Mouse (Mus musculus): Measurements from ENCODE around the gene Pnliprp1.

The Pnliprp1 gene

DNA sequence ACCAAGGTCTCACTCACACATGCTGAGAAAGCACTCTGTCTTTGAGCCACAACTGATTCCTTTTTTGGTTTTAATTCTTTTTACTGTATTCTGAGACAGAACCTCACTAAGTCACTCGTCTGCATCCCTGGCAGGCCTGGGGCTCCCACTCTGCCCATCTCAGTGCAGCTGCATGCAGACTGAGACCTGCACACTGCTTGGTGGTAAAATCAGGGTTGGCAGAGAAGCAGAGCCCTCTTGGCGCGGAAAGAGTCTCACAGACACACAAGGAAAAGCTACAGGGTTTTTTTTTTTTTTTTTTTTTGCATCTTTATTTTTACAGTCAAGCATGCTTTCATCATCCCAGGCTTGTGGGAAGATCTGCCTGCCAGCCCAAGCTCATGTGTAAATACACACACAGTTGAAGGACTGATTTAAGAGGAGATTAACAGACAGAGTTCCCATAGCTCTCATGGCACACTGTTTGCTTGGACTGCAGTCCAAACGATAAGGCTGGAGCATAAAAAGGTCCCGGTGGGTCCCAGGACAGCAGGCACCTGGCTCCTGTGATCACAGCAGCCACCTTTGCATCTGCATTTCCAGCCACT, at the start of gene Pnliprp1:
Pnliprp1 (plus strand) TSS at position 443 of the 587 bp plus-strand sequence.
- DNase-seq (ENCODE audit: low spot score) = no peak

- DNase-seq (ENCODE audit: low spot score) = no peak
Observed at GRCm38 (mm10) chr19:58688933-58689332, 39.8 kb upstream of the Pnliprp1 start.

DNA sequence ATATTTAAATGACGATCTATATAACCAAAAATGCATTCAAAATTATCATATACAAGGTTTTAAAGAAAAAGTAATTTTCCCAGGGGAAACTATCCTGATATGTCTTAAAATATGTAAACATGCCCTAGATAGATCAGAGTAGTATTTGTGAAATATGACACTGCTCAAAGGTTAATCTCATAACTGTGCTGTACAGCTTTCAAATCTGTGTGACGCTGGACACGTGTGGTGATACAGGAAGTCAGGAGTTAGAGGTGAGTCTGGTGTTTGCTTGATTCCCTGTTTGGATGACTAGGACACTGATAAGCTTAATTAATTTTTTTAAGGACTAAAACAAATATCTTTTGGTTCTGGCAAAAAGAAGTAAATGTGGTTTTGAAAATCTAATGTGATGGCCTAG, 33.4 kb upstream of the Pnliprp1 start:
- no peak for DNase-seq (ENCODE audit: low spot score)

- DNase-seq (ENCODE audit: low spot score) = no peak
Observed at GRCm38 (mm10) chr19:58696235-58696634, 32.5 kb upstream of the Pnliprp1 start.

- no peak for DNase-seq (ENCODE audit: low spot score)
Observed at GRCm38 (mm10) chr19:58704556-58704955, 24.1 kb upstream of the Pnliprp1 start.

DNA sequence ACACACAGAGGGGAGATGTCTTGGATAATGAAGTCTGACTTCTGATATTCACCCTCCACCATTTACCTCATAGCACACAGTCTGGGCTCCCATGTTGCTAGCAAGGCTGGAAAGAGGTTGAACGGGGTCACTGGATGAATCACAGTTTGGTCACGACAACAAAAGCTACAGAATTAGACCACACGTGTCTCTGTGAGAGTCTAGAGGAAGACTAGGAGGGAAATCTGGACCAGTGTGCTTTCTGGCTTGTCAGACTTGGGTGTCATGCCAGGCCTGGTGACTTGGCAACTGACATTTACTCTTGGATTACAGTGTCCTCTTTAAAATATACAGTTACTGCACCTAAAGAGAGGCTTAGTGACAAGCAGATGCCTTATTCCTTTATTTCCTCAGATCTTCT, 20.1 kb upstream of the Pnliprp1 start:
- no peak for DNase-seq (ENCODE audit: low spot score)

DNA sequence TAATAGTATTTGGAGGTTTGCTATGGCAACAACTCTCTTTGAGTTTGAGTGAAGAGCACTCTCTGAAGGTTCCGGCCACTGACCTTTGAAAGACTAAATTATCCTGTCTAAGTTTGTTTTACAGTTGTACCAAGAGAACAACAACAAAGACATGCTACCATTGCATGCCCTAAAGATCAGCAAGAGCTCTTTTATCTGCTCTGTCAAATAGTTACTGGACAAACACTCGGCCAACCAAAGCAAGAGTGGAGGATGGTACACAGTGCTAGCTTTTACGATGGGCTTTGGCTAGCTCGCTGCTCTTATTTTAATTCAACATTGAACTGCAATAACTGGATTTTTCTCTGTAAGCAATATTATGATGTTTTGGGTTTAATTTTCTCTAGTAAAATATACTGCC, 10.8 kb upstream of the Pnliprp1 start:
- DNase-seq (ENCODE audit: low spot score) = no peak

- DNase-seq (ENCODE audit: low spot score) = no peak
Observed at GRCm38 (mm10) chr19:58720439-58720838, 8.2 kb upstream of the Pnliprp1 start.

GRCm38 (mm10) chr19:58726551-58726950, 2.1 kb upstream of the Pnliprp1 start:
- DNase-seq (ENCODE audit: low spot score) = no peak

GRCm38 (mm10) chr19:58727756-58728155, 931 bp upstream of the Pnliprp1 start:
- no peak for DNase-seq (ENCODE audit: low spot score)

DNA sequence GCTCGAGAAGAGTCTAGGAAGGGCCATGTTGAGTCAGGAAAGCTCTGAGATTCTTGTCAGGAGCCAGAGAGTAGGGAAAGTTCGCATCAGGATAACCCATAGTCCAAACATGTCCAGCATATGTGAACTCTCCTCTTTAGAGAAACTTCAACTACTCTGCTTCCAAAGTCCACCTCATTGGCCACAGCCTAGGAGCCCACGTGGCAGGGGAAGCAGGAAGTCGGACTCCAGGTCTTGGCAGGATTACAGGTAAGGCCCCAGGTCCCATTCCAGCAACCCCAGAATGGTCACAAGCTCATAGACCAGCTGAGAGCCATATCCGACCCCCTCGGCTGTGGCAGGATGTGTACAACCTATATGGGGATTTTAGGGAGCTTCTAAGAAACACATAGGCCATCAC, 4.5 kb downstream of the Pnliprp1 start:
- DNase-seq (ENCODE audit: low spot score) = no peak

DNA sequence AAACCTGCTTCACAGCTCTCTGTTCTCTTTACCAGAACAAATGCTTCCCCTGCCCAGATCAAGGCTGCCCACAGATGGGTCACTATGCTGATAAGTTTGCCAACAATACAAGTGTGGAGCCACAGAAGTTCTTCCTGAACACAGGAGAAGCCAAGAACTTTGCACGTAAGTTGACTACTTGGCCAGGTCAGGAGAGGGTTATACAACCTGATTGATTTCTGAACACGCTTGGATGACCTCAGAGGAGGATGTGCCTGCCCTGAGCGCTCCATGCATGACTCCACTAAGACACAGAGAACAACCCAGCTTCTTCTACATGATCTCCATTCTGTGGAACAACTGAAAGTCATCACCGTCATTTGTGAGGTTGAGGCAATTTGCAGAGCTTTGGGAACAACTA, 9.4 kb downstream of the Pnliprp1 start:
- DNase-seq (ENCODE audit: low spot score) = no peak

DNA sequence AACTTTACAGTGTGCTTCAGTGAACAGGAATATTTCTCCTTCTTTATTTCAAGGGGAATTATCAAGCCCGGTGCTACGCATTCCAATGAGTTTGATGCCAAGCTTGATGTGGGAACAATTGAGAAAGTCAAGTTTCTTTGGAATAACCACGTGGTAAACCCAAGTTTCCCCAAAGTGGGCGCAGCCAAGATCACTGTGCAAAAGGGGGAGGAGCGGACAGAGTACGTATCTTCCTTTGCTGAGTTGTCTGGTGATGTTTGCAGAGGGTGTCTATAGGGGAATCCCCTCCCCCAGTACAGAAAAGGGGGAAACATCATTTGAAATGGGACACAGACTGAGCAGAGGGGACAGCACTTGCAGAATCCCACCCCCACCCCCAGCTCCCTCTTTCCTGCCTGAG, 12.3 kb downstream of the Pnliprp1 start:
- no peak for DNase-seq (ENCODE audit: low spot score)

- no peak for DNase-seq (ENCODE audit: low spot score)
Observed at GRCm38 (mm10) chr19:58742711-58743110, 14.0 kb downstream of the Pnliprp1 start.

DNA sequence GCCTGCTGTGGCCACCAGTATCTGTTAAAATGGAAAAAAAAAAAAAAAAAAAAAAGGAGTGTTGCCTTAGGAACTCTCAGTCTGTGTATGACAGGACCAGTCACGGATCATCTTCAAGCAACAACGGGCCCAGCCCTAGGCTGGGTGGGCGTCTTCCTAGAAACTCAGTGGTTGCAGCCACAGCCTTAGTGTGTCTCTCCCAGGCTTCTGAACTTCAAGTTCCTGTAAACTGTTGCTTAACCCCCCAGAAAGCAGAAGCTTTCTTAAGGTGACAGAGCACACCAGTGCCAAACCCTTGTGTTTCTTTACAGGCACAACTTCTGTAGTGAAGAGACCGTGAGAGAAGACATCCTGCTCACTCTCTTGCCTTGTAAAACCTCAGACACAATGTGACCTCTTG, 15.0 kb downstream of the Pnliprp1 start:
- no peak for DNase-seq (ENCODE audit: low spot score)

- DNase-seq (ENCODE audit: low spot score) = no peak
Observed at GRCm38 (mm10) chr19:58747498-58748000, 18.9 kb downstream of the Pnliprp1 start.

DNA sequence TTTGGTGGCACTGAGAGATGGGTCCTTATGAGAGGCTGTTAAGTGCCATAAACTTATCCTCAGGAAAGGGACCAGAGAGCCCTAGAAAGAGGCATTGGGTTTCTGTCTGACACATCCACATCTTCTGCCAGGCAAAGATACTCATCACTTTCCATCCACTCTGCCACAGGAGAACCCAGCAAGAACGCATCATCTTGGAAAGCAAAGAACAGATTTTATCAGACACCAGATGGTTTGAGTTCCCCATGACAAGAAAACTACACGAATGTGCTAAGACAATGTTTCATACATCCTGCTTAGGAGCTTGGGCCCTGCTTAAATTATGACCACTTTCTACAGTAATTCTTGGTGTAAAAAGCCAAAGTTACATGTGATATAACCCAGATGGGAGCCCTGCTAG, 22.1 kb downstream of the Pnliprp1 start:
- DNase-seq (ENCODE audit: low spot score) = no peak

DNA sequence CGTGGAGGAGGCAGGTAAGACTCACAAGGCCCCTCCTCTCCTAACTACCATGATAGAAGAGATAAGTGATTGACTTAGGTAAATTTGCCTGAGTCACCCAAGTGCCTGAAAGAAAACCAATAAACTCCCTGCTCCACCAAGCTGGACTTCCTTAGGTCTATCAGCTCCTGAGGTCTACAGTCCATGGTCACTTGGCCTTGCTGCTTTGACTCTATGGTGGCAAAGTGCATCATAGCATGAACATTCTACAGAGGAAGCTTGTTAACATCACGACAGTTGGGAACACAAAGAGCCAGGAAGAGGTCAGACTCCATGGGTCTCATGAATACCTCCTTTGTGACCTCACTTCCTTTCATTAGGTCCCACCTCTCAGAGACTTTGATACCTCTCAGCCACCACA, 22.8 kb downstream of the Pnliprp1 start:
- no peak for DNase-seq (ENCODE audit: low spot score)

- DNase-seq (ENCODE audit: low spot score) = no peak
Observed at GRCm38 (mm10) chr19:58758871-58759270, 30.2 kb downstream of the Pnliprp1 start.

DNA sequence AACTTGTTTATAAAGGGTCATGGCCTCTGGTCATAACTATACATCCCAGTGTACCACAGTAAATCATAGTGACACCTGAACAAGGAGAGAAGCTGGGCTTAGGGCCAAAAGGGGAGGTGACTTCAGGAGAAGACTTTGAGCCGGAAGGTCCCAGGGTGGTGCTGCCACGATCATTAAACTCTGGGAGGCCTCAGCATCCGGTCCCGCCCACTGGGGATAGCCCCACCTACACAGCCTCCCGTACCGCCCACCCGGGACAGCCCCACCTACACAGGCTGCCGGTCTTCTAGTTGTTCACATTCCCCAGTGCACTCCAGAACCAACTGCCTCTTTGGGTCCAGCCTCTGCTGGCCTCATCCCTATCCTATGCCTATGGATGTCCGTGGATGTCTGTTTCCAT, 30.7 kb downstream of the Pnliprp1 start, which contains the start of gene Pnliprp2:
Pnliprp2 (plus strand) TSS at position 297 of the 400 bp plus-strand sequence.
- no peak for DNase-seq (ENCODE audit: low spot score)

DNA sequence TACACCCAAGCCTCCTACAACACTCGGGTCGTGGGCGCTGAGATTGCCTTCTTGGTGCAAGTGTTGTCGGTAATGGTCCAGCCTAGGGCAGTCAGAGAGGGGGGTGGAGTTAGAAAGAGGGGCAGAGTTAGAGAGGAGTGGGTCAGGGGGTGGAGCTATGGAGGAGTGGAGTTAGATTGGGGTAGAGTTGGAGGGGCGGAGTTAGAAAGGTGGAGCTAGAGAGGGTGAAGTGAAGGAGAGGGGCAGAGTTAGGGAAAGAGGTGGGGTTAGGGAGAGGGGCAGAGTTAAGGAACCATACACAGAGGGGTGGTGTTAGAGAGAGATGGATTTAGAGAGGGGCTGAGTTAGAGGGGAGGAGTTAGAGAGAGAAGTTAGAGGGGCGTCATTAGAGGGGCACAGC, 33.6 kb downstream of the Pnliprp1 start:
- no peak for DNase-seq (ENCODE audit: low spot score)

DNA sequence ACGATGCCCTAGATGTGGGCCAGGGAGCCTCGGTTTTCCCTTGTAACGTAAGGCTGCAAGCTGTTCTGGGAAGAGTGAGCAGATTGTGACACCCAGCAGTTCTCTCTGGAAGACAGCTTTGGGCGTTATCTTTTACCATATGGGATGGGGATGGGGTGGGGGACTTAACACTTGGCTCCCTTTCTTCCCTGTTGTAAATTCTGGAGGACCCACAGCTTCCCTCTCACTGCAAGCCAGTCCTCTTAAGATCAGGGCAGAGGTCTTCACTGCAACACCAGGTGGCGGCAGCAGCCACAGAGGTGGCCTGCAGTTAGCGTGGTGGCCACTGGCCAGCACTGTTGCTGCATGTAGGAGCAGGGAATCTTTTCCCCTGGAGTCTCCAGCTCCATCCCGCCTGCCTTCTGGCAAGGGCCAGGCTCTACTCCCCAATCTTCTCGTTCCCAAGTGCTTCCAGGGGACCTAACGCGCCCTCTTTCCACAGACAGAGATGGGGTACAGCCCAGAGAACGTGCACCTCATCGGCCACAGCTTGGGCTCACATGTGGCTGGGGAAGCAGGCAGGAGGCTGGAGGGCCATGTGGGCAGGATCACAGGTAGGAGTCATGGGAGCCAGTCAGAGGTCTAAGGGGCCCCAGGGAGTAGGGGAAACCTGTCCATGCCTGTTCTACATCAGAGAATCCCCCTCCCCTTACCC, 34.3 kb downstream of the Pnliprp1 start:
- DNase-seq (ENCODE audit: low spot score) = peak; percentile 84

- DNase-seq (ENCODE audit: low spot score) = peak; percentile 58
Observed at GRCm38 (mm10) chr19:58767329-58767728, 38.6 kb downstream of the Pnliprp1 start.

GRCm38 (mm10) chr19:58776461-58776860, 47.8 kb downstream of the Pnliprp1 start:
- DNase-seq (ENCODE audit: low spot score) = no peak
